Mouse (Mus musculus): Measurements from ENCODE around the gene Isyna1.

DNA sequence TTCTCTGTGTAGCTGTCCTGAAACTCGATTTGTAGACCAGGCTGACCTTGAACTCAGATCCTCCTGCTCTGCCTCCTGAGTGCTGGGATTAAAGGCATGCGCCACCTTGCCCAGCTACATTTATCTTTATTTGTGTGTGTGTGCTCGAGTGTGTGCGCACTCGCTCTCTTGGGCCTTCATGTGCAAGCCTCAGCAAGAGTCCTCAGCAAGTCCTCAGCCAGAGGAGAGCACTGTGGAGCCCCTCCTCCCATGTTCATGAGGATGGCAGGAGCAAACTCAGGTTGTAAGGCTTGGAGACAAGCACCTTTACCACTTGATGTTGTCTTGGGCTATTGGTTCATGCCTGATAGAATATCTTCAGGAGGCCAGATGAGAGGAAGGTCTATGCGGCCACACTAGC, 46.4 kb upstream of the Isyna1 start:
- no peak for TF ChIP-seq CTCF (IDR thresholded peaks at IDR 0.05; ENCODE audit: insufficient read depth, low read depth, low read length)
- TF ChIP-seq POLR2A (IDR thresholded peaks at IDR 0.05; ENCODE audit: insufficient read depth, low read depth, low read length): no peak

Measured in olfactory bulb, adult 2 months (tissue).